Mouse (Mus musculus) midbrain, embryonic 10.5 days (tissue): Measurements from ENCODE around the gene Peli1. TPM values are rescaled to one million over a fixed set of nuclear protein-coding genes. Genes with fewer than 3 reads are reported as not detected.
"Not testable (repeated sequence)": the region's sequence is repeated elsewhere in the genome, so short reads cannot be mapped to it uniquely, and the experiment has no call there.

ENCODE experiments used
- DNase-seq: peaks from one replicate; pipeline ENCODE4 v3.0.0-alpha.2; 2017; ENCODE audit warnings: low spot score
- H3K27ac ChIP-seq: fragments of 300-500 bp; sonication (generic); replicated peaks from 2 replicates; pipeline ENCODE4 v1.5.1; 2016; ENCODE audit warnings: mild to moderate bottlenecking
- H3K27me3 ChIP-seq: fragments of 300-500 bp; sonication (generic); 2 replicates; pipeline ENCODE4 v1.6.1; 2016; ENCODE audit warnings: low read depth, mild to moderate bottlenecking; ENCODE audit not compliant: poor library complexity, severe bottlenecking
- H3K36me3 ChIP-seq: fragments of 300-500 bp; sonication (generic); 2 replicates; pipeline ENCODE4 v1.6.1; 2016; ENCODE audit warnings: mild to moderate bottlenecking, moderate library complexity
- H3K4me1 ChIP-seq: fragments of 300-500 bp; sonication (generic); 2 replicates; pipeline ENCODE4 v1.6.1; 2016
- H3K4me3 ChIP-seq: fragments of 300-500 bp; sonication (generic); 2 replicates; pipeline ENCODE4 v1.5.1; 2016; ENCODE audit warnings: mild to moderate bottlenecking, moderate library complexity
- H3K9me3 ChIP-seq: fragments of 300-500 bp; sonication (generic); replicated peaks from 2 replicates; pipeline ENCODE4 v1.6.1; 2016; ENCODE audit warnings: mild to moderate bottlenecking
- WGBS: fragments of 180-500 bp; shearing (Covaris S2); methylation state at CpG from one replicate; pipeline ENCODE4 v1.1.7; 2016; 5-methylcytosine and 5-hydroxymethylcytosine counted together
- polyA plus RNA-seq: library from polyadenylated mRNA; unstranded; fragments of >200 nt; fragmentation: Nextera tagmentation; extraction: Ambion mirVana; gene quantifications from 2 replicates; pipeline ENCODE4 v1.2.1, GENCODE M21; 2016

Gene Peli1
- polyA plus RNA-seq, 1 experiment from 2014 or later = 62.0 TPM

DNA sequence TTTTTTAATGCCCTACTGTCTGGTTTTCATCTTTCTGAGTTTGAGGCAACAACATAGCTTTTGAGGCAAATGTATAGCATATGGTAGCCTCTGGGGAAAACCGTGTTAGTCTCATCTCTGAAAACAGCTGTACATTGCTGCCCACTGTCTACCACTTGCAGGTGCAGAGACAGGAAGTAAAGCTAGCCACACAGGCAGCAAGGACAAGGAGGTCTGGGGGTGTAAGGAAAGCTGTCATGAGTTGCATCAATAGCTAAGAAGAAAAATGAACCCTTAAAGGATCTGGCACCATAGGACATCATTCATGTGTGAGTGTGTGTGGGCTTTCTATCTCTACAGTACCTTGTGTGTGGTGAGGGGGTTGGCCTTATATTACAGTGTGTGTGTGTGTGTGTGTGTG is 89.6 kb downstream of the Peli1 start:
- no peaks in the 10 kb centered on the region for H3K36me3 ChIP-seq
- H3K27ac ChIP-seq = no peak overlapping the region
- H3K4me1 ChIP-seq = no peaks in the 10 kb centered on the region
- H3K27me3 ChIP-seq = no peaks in the 10 kb centered on the region
- DNase-seq = no peak
- WGBS = 85% methylated on average over 1 of the region's 1 CpGs
- H3K9me3 ChIP-seq = no peaks in the 10 kb centered on the region
- H3K4me3 ChIP-seq = no peak overlapping the region

DNA sequence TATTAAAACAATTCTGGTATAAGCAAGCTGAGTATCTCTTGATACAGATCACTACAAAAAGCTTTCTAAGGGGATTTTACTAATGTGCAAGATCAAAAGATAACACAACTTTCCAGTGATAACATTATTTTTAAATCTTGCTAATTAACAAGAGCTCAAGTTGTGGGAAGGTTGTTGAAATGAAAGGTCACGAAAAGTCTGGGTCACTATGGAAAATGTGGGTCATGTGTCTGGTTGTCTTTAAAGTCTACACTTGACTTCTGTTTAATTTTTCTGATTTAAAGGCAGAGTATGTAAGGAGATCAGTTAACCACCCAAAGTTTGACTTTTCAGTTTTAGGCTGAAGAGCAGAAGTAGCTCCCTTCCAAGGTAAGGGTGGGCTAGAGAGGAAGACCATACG is 90.5 kb downstream of the Peli1 start:
- no peak for DNase-seq
- Histone ChIP-seq H3K27me3 (no peaks in the 10 kb centered on the region), H3K9me3 (no peaks in the 10 kb centered on the region), H3K4me1 (no peaks in the 10 kb centered on the region), H3K4me3 (no peak overlapping the region), H3K27ac (no peak overlapping the region), H3K36me3 (no peaks in the 10 kb centered on the region)
- WGBS = 88% methylated on average over 2 of the region's 2 CpGs

DNA sequence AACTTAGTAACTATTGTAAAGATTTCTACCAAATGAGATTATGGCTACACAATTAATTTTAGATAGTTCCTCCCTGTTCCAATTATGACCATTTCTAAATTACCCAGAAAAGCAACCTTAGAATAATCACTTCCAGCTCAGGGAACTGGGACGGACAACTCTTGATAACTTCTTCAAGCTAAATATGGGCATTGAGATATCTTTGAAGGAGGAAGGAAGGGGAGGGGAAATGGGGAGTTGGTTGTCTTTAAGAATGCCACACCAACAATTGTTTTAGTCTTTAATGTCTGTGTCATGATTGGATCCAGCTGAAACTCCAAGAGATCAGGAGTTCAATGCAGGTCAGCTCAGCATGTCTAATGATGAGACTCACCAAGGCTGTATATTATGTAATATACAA is 91.6 kb downstream of the Peli1 start:
- Histone ChIP-seq H3K4me1 (no peaks in the 10 kb centered on the region), H3K36me3 (no peaks in the 10 kb centered on the region), H3K9me3 (no peaks in the 10 kb centered on the region), H3K4me3 (no peak overlapping the region), H3K27me3 (no peaks in the 10 kb centered on the region), H3K27ac (no peak overlapping the region)
- no peak for DNase-seq
- 68% methylated on average over 1 of the region's 1 CpGs for WGBS

- H3K36me3 ChIP-seq, H3K4me1 ChIP-seq, H3K27me3 ChIP-seq, H3K4me3 ChIP-seq, H3K9me3 ChIP-seq, H3K27ac ChIP-seq, DNase-seq: not testable (repeated sequence)
- 88% methylated on average over 8 of the region's 8 CpGs for WGBS
Observed at GRCm38 (mm10) chr11:21191821-21192220, 100.7 kb downstream of the Peli1 start.

- no peak for DNase-seq
- no peaks in the 10 kb centered on the region for H3K9me3 ChIP-seq
- H3K4me1 ChIP-seq = no peaks in the 10 kb centered on the region
- no peaks in the 10 kb centered on the region for H3K36me3 ChIP-seq
- H3K27ac ChIP-seq = no peak overlapping the region
- 92% methylated on average over 3 of the region's 3 CpGs for WGBS
- H3K4me3 ChIP-seq = no peak overlapping the region
- no peaks in the 10 kb centered on the region for H3K27me3 ChIP-seq
Observed at GRCm38 (mm10) chr11:21194851-21195250, 103.8 kb downstream of the Peli1 start.

Other genes starting within 250 kb of the Peli1 start
- gene Vps54, start 148.0 kb downstream of the Peli1 start, polyA plus RNA-seq = 9.6 and 10.2 TPM in 2 replicates